Mouse (Mus musculus) forebrain, postnatal 0 days (tissue): ENCODE measurements around the gene Sema6c. TPM values are rescaled to one million over a fixed set of nuclear protein-coding genes. Genes with fewer than 3 reads are reported as not detected.

Experiments
- ATAC-seq: fragments of 200-750 bp; cut with Nextera tagmentation; 2 replicates; pipeline ENCODE4 v1.8.0; 2017; ENCODE audit warnings: mild to moderate bottlenecking, moderate library complexity
- DNase-seq: peaks from one replicate; pipeline ENCODE4 v3.0.0-alpha.2; 2015
- H3K27ac ChIP-seq: fragments of 300-500 bp; sonication (generic); 2 replicates; pipeline ENCODE4 v1.5.1; 2014; ENCODE audit warnings: low read depth, mild to moderate bottlenecking, antibody characterized with exemption, low read length, moderate library complexity, mixed read lengths
- H3K27me3 ChIP-seq: fragments of 300-500 bp; sonication (generic); 2 replicates; pipeline ENCODE4 v1.6.1; 2014; ENCODE audit warnings: mild to moderate bottlenecking, low read length, mixed read lengths; ENCODE audit not compliant: insufficient read depth
- H3K36me3 ChIP-seq: fragments of 300-500 bp; sonication (generic); 2 replicates; pipeline ENCODE4 v1.6.1; 2014; ENCODE audit warnings: mild to moderate bottlenecking, moderate library complexity; ENCODE audit not compliant: insufficient read depth
- H3K4me1 ChIP-seq: fragments of 300-500 bp; sonication (generic); 2 replicates; pipeline ENCODE4 v1.6.1; 2014; ENCODE audit warnings: antibody characterized with exemption; ENCODE audit not compliant: insufficient read depth
- H3K4me2 ChIP-seq: fragments of 300-500 bp; sonication (generic); 2 replicates; pipeline ENCODE4 v1.6.1; 2014; ENCODE audit warnings: low read depth, mild to moderate bottlenecking, moderate library complexity
- H3K4me3 ChIP-seq: fragments of 300-500 bp; sonication (generic); 2 replicates; pipeline ENCODE4 v1.5.1; 2014; ENCODE audit warnings: low read depth, low read length, mixed read lengths
- H3K9ac ChIP-seq: fragments of 300-500 bp; sonication (generic); 2 replicates; pipeline ENCODE4 v1.6.1; 2014; ENCODE audit warnings: mild to moderate bottlenecking
- H3K9me3 ChIP-seq: fragments of 300-500 bp; sonication (generic); 2 replicates; pipeline ENCODE4 v1.6.1; 2016; ENCODE audit warnings: low read length
- CTCF ChIP-seq: sonication (generic); IDR thresholded peaks from 2 replicates; pipeline ENCODE4 v1.5.1; 2016; ENCODE audit warnings: antibody characterized with exemption, control low read depth, low read depth
- WGBS: fragments of 180-500 bp; shearing (Covaris S2); extraction: QIAGEN DNeasy Blood & Tissue Kit; methylation state at CpG from one replicate; pipeline ENCODE4 v1.1.7; 2014; 5-methylcytosine and 5-hydroxymethylcytosine counted together
- polyA plus RNA-seq: library from polyadenylated mRNA; unstranded; fragments of >200 nt; fragmentation: Nextera tagmentation; extraction: Ambion mirVana; gene quantifications from 2 replicates; pipeline ENCODE4 v1.2.1, GENCODE M21; 2015
- total RNA-seq: library from RNA; depleted of rRNA; stranded (reverse); fragments of >200 nt; gene quantifications from 2 replicates; pipeline ENCODE4 v1.2.3, GENCODE M21; 2014

Sema6c gene
- total and polyA plus RNA-seq, 2 experiments from 2014 or later, result 28.4 to 94.1 TPM

DNA sequence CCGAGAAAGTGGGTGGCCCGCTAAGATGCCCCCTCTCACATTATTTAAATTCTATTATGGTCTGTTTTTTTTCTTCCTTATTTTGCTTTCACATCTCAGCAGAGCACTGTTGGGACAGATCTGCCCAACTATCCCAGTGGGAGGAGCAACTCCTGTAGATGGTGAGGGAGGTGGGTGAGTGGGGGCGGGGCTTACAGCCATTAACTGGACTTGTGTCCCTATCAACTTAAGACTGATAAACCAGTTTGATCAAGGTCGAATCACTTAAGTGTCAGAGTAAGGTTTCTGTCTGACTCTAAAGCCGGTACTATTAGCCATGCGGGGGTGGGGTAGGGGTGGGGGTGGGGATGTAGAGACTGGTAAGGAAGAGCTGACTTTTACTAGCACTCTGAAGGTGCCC is 25.2 kb upstream of the Sema6c start:
- DNase-seq (no peak), ATAC-seq (no peak)
- Histone ChIP-seq H3K36me3 (peaks cover 15% of the 10 kb centered on the region), H3K9me3 (no peaks in the 10 kb centered on the region), H3K4me2 (peak overlapping the region; percentile 52), H3K27ac (no peak overlapping the region), H3K4me3 (peak overlapping the region; percentile 31), H3K9ac (peak overlapping the region; percentile 33), H3K4me1 (peaks cover 6% of the 10 kb centered on the region), H3K27me3 (no peaks in the 10 kb centered on the region)
- WGBS, result 36% methylated on average over 6 of the region's 6 CpGs
- TF ChIP-seq CTCF, result no peak

DNA sequence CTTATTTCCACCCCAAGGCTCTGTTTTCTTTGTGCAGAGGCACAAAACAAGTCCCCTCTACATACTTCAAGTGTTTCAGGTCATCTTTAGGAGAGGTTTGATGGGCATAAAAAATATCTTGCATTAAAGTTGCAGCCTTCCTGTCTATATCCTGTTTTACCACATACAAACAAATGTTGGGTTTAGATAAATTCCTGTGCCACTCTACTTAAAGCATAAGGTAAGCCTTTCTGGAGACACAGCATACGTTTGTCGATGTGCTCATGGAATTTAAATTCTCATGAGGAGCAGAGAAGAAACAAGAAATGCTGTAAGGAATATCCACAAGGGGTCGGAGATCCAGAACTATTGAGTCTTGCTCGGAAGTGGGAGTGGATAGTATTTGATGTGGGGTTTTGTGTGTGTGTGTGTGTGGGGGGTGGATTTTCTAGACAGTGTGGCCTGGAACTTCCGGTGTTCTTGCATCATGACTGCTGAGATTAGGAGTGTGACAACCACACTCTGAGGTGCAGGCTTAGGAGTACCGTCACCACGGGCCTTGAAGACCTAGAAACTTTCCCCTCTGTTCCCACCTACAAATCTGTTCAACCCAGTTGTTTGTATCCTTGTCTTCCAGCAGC is 24.7 kb upstream of the Sema6c start:
- H3K27me3 ChIP-seq, result no peaks in the 10 kb centered on the region
- 88% methylated on average over 7 of the region's 7 CpGs for WGBS
- peaks cover 17% of the 10 kb centered on the region for H3K36me3 ChIP-seq
- 0 out of 2 replicates have a peak overlapping the region, but pooled peaks have one; percentile 31 for H3K4me3 ChIP-seq
- ATAC-seq, result no peak
- no peaks in the 10 kb centered on the region for H3K9me3 ChIP-seq
- DNase-seq, result no peak
- H3K9ac ChIP-seq, result no peak overlapping the region
- H3K27ac ChIP-seq, result no peak overlapping the region
- no peak for TF ChIP-seq CTCF
- peak overlapping the region; percentile 52 for H3K4me2 ChIP-seq
- H3K4me1 ChIP-seq, result peaks cover 6% of the 10 kb centered on the region

DNA sequence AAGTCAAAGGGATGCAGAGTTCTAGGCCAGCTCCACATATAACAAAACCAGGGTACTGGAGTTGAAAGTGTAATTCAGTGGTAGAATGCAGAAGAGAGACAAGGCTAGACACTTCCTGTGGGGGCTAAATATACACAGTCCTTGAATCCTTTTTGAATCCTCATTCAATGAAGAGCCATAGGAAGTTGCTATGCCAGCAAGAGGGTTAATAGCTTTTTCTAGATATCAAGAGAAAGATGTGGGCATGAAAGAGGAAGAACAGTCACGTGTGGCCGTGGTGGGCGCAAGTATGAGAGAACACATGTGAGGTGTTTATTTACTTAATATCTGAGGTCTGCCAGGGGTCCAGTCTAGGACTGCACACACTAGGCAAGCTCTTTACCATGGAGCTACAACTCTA is 23.9 kb upstream of the Sema6c start:
- Histone ChIP-seq H3K9ac (no peak overlapping the region), H3K27ac (no peak overlapping the region), H3K4me2 (no peak overlapping the region), H3K4me3 (no peak overlapping the region), H3K36me3 (peaks cover 21% of the 10 kb centered on the region), H3K9me3 (no peaks in the 10 kb centered on the region), H3K4me1 (peaks cover 6% of the 10 kb centered on the region), H3K27me3 (no peaks in the 10 kb centered on the region)
- ATAC-seq (no peak), DNase-seq (no peak)
- no peak for TF ChIP-seq CTCF
- 96% methylated on average over 3 of the region's 3 CpGs for WGBS

DNA sequence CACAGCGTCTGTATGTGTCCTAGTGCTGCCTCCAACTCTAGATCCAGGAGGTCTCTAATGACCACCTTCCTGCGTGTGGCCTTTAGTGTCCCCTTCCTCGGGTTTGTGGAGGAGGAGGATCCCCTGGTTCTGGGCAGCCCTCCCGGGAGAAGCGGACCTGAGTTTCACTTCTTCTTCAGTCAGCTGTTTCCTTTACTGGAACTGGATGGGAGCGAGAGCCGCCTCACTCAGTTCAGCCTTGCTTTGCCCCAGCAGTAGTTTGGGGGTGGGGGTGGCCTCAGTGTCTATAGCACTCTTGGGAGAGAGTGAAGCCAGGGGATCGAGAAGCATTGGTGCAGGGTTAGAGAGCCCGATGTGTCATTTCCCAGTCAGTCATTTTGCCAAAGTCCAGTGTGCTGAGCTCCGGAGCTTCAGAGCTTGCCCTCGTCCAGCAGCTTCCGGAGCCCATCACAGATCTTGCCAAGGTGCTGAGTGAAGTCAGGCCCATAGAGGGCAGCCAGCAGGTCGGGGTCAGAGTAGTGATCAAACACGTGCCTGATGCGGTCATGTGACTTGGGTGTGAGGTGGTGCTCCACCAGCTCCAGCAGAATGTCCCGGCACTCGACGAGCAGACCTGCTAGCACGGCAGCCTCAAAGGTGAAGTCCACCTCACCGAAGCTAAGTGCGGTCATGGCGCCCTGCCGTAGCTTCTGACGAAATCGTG is 20.5 kb upstream of the Sema6c start:
- H3K4me3 ChIP-seq, result no peak overlapping the region
- H3K9ac ChIP-seq, result no peak overlapping the region
- H3K27me3 ChIP-seq, result no peaks in the 10 kb centered on the region
- no peak overlapping the region for H3K27ac ChIP-seq
- peaks cover 6% of the 10 kb centered on the region for H3K4me1 ChIP-seq
- 77% methylated on average over 25 of the region's 25 CpGs for WGBS
- DNase-seq, result no peak
- no peak overlapping the region for H3K4me2 ChIP-seq
- peaks cover 24% of the 10 kb centered on the region for H3K36me3 ChIP-seq
- no peaks in the 10 kb centered on the region for H3K9me3 ChIP-seq
- ATAC-seq, result no peak
- no peak for TF ChIP-seq CTCF

DNA sequence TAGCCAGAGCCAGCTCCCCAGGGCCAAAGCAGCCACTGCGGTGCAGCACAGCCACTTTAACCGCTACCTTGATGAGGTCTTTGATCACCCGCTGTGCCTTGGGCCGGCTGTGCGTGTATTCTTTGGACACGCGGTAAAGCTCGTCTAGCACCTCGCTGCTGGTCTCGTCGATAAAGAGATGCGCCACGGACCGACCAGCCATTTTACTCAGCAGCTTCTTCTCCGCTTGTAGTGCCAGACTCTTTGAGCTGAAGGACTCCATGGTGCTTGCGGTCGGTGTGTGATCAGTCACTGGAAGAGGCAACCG is 20.0 kb upstream of the Sema6c start:
- ATAC-seq (no peak), DNase-seq (no peak)
- Histone ChIP-seq H3K9ac (no peak overlapping the region), H3K4me3 (no peak overlapping the region), H3K9me3 (no peaks in the 10 kb centered on the region), H3K4me2 (no peak overlapping the region), H3K27ac (no peak overlapping the region), H3K4me1 (peaks cover 2% of the 10 kb centered on the region), H3K27me3 (no peaks in the 10 kb centered on the region), H3K36me3 (peaks cover 24% of the 10 kb centered on the region)
- WGBS, result 65% methylated on average over 18 of the region's 18 CpGs
- no peak for TF ChIP-seq CTCF

DNA sequence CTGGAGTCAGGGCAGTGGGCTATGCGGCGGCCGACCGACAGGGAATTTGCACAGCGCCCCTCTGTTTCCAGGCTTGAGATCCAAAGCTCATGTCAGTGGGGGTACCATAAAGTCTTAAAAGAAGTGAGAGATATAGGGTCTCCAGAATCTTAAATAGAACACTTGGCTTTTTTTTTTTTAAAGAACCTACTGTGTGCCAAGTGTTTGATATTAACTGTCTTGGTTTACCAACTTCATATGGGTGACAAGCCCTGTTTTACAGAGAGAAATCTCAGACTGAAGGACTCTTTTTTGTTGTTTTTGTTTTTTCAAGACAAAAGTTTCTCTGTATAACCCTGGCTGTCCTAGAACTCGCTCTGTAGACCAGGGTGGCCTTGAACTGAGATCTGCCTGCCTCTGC is 19.5 kb upstream of the Sema6c start:
- no peak overlapping the region for H3K9ac ChIP-seq
- no peak overlapping the region for H3K4me3 ChIP-seq
- H3K27ac ChIP-seq, result no peak overlapping the region
- H3K4me1 ChIP-seq, result no peaks in the 10 kb centered on the region
- no peaks in the 10 kb centered on the region for H3K27me3 ChIP-seq
- H3K36me3 ChIP-seq, result peaks cover 24% of the 10 kb centered on the region
- WGBS, result 84% methylated on average over 6 of the region's 6 CpGs
- no peak for TF ChIP-seq CTCF
- no peak overlapping the region for H3K4me2 ChIP-seq
- no peak for ATAC-seq
- no peaks in the 10 kb centered on the region for H3K9me3 ChIP-seq
- no peak for DNase-seq

DNA sequence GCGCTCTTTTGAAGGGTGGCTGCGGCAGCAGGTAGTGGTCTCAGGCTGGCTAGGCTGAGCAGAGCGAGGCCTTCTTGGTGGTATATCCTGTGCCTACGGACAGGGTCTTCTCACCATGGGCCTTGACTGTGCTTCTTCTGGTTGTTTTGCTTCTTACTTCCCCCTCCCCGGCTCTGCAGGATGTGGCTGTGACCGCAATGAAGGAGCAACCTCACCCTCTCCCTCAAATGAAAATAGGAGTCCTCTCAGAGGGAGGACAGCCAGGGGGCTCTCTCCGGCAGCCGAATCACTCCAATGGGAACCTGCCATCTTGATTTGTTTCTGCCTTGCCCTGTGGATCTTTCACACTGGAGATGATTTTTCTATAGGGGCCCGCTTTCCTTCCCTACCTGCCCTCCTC is 18.8 kb upstream of the Sema6c start:
- 96% methylated on average over 9 of the region's 9 CpGs for WGBS
- DNase-seq (no peak), ATAC-seq (no peak)
- H3K9me3 ChIP-seq, result no peaks in the 10 kb centered on the region
- no peak overlapping the region for H3K9ac ChIP-seq
- H3K36me3 ChIP-seq, result peaks cover 24% of the 10 kb centered on the region
- H3K4me3 ChIP-seq, result no peak overlapping the region
- H3K4me1 ChIP-seq, result no peaks in the 10 kb centered on the region
- no peak overlapping the region for H3K27ac ChIP-seq
- H3K27me3 ChIP-seq, result no peaks in the 10 kb centered on the region
- no peak for TF ChIP-seq CTCF
- H3K4me2 ChIP-seq, result no peak overlapping the region
